8 mouse cellular contexts compared by ENCODE assay signal in genomic region chr7:130325983-130326433, GRCm38 (mm10).
DNase-seq lines count a peak whose midpoint lies in the region; ATAC-seq and TF ChIP-seq lines count a peak whose summit lies in the region.
"Had no signal": no experiment of that assay in that cellular context is flagged by ENCODE, and none has a peak within 500 bp of the region (broad histone marks: within the 10 kb centered on the region; RNA-seq: fewer than 3 reads in every experiment).

No protein-coding gene starts in this region.

- peak; percentile 10 for DNase-seq in liver
- DNase-seq in liver, postnatal 0 days: no peak
- peak; percentile 91 for DNase-seq in embryonic facial prominence, embryonic 14.5 days (ENCODE audit: low spot score)
- DNase-seq in ovary, postnatal 36 days (ENCODE audit: low spot score): peak; percentile 51
- no peak for DNase-seq in left cerebral cortex, adult 11 months (ENCODE audit: low spot score)
- no peak for DNase-seq in gastrocnemius, adult 2 months

- H3K36me3 ChIP-seq in liver, postnatal 0 days (replicated peaks; ENCODE audit: insufficient read depth, low read length): no peaks in the 10 kb centered on the region
- no peaks in the 10 kb centered on the region for H3K36me3 ChIP-seq in embryonic facial prominence, embryonic 14.5 days (ENCODE audit: control insufficient read depth, insufficient read depth, low read length)
- H3K36me3 ChIP-seq in intestine, postnatal 0 days (ENCODE audit: control insufficient read depth, insufficient read depth): no peaks in the 10 kb centered on the region
- H3K36me3 ChIP-seq: heart, embryonic 13.5 days had no signal

- no peak for ATAC-seq in liver, postnatal 0 days
- peak; percentile 41; the same call in 1 of the 2 replicates for ATAC-seq in embryonic facial prominence, embryonic 14.5 days (ENCODE audit: low read depth)
- ATAC-seq in intestine, postnatal 0 days: peak; percentile 45; the same call in 1 of the 2 replicates

- TF ChIP-seq EP300 in liver, postnatal 0 days (IDR thresholded peaks at IDR 0.05; ENCODE audit: low read depth): no peak

- H3K9ac ChIP-seq in liver, postnatal 0 days (replicated peaks): no peak overlapping the region
- no peak overlapping the region for H3K9ac ChIP-seq in embryonic facial prominence, embryonic 14.5 days (ENCODE audit: low read depth, low read length)
- H3K9ac ChIP-seq in intestine, postnatal 0 days (ENCODE audit: low read depth, low read length): no peak overlapping the region
- H3K9ac ChIP-seq: heart, embryonic 13.5 days had no signal

- peaks cover 6% of the 10 kb centered on the region; the same call in 1 of the 2 replicates for H3K27me3 ChIP-seq in liver, postnatal 0 days (ENCODE audit: insufficient read depth, low read length)
- H3K27me3 ChIP-seq in embryonic facial prominence, embryonic 14.5 days (replicated peaks; ENCODE audit: control insufficient read depth, insufficient read depth, low read length): 0 out of 2 replicates have a peak, but pooled peaks cover 3% of the 10 kb centered on the region
- no peaks in the 10 kb centered on the region for H3K27me3 ChIP-seq in intestine, postnatal 0 days (replicated peaks; ENCODE audit: control insufficient read depth, insufficient read depth, low read length)

- H3K4me2 ChIP-seq in liver, postnatal 0 days (ENCODE audit: low read depth, low read length): no peak overlapping the region
- H3K4me2 ChIP-seq in embryonic facial prominence, embryonic 14.5 days (ENCODE audit: low read depth, low read length): no peak overlapping the region
- H3K4me2 ChIP-seq in intestine, postnatal 0 days (replicated peaks; ENCODE audit: low read depth): 0 out of 2 replicates have a peak overlapping the region, but pooled peaks have one; percentile 13
- H3K4me2 ChIP-seq: heart, embryonic 13.5 days had no signal

- intact Hi-C loops in gastrocnemius, adult 2 months (cut with DNase I): no loop called here

- no peaks in the 10 kb centered on the region for H3K9me3 ChIP-seq in liver, postnatal 0 days (ENCODE audit: low read length)
- H3K9me3 ChIP-seq in embryonic facial prominence, embryonic 14.5 days (ENCODE audit: control insufficient read depth, low read length): no peaks in the 10 kb centered on the region
- no peaks in the 10 kb centered on the region for H3K9me3 ChIP-seq in intestine, postnatal 0 days (ENCODE audit: control insufficient read depth)
- H3K9me3 ChIP-seq: heart, embryonic 13.5 days had no signal

- no peak for TF ChIP-seq CTCF in liver, postnatal 0 days (IDR thresholded peaks at IDR 0.05; ENCODE audit: low read depth)
- TF ChIP-seq CTCF in intestine, postnatal 0 days (IDR thresholded peaks at IDR 0.05; ENCODE audit: low read depth): peak; percentile 56
- TF ChIP-seq CTCF in gastrocnemius, adult 2 months (IDR thresholded peaks at IDR 0.05): no peak

- WGBS in liver, postnatal 0 days (ENCODE audit: insufficient replicate concordance): 69% methylated on average over 15 of the region's 15 CpGs
- WGBS in embryonic facial prominence, embryonic 14.5 days: 59% methylated on average over 15 of the region's 15 CpGs
- WGBS in intestine, postnatal 0 days: 38% methylated on average over 15 of the region's 15 CpGs

- no peak overlapping the region for H3K4me3 ChIP-seq in liver, postnatal 0 days (ENCODE audit: low read depth, low read length)
- H3K4me3 ChIP-seq in embryonic facial prominence, embryonic 14.5 days (ENCODE audit: low read depth, low read length): no peak overlapping the region
- H3K4me3 ChIP-seq in intestine, postnatal 0 days (ENCODE audit: low read depth, low read length): no peak overlapping the region
- no peak overlapping the region for H3K4me3 ChIP-seq in gastrocnemius, adult 2 months
- H3K4me3 ChIP-seq: heart, embryonic 13.5 days had no signal

- no peaks in the 10 kb centered on the region for H3K4me1 ChIP-seq in liver, postnatal 0 days (ENCODE audit: insufficient read depth)
- peaks cover 41% of the 10 kb centered on the region for H3K4me1 ChIP-seq in embryonic facial prominence, embryonic 14.5 days (ENCODE audit: control insufficient read depth, insufficient read depth, low read length)
- no peaks in the 10 kb centered on the region for H3K4me1 ChIP-seq in intestine, postnatal 0 days (replicated peaks; ENCODE audit: control insufficient read depth, insufficient read depth, low read length)

- no peak overlapping the region for H3K27ac ChIP-seq in liver, postnatal 0 days (ENCODE audit: low read depth)
- no peak overlapping the region for H3K27ac ChIP-seq in embryonic facial prominence, embryonic 14.5 days (replicated peaks; ENCODE audit: low read depth, low read length)
- no peak overlapping the region for H3K27ac ChIP-seq in intestine, postnatal 0 days (ENCODE audit: low read depth, low read length)
- no peak overlapping the region for H3K27ac ChIP-seq in gastrocnemius, adult 2 months
- H3K27ac ChIP-seq: heart, embryonic 13.5 days had no signal

Comparison
In these comparisons a context has a peak if more than half of its experiments do, and no peak if none do; other contexts are left out.
1. DNase-seq: peak in liver (single experiment), embryonic facial prominence, embryonic 14.5 days (single experiment) and ovary, postnatal 36 days (single experiment); none in liver, postnatal 0 days (single experiment), left cerebral cortex, adult 11 months (single experiment) and gastrocnemius, adult 2 months (single experiment).